Mouse (Mus musculus): ENCODE measurements around the gene Defa21. TPM values are rescaled to one million over a fixed set of nuclear protein-coding genes. Genes with fewer than 3 reads are reported as not detected.
"Not testable (repeated sequence)": the region's sequence is repeated elsewhere in the genome, so short reads cannot be mapped to it uniquely, and the experiment has no call there.

The Defa21 gene
- polyA plus RNA-seq, 1 experiment = not detected

- Histone ChIP-seq H3K27me3 (ENCODE audit: control insufficient read depth, insufficient read depth, insufficient read length) (no peaks in the 10 kb centered on the region), H3K36me3 (ENCODE audit: control insufficient read depth, insufficient read depth) (no peaks in the 10 kb centered on the region), H3ac (ENCODE audit: control insufficient read depth, insufficient read length, low read depth) (no peak overlapping the region), H3K79me3 (ENCODE audit: low read depth) (no peaks in the 10 kb centered on the region), H3K79me2 (ENCODE audit: control insufficient read depth, insufficient read depth) (no peaks in the 10 kb centered on the region), H3K4me3 (ENCODE audit: insufficient read depth, poor library complexity, severe bottlenecking) (no peak overlapping the region)
- no peak for TF ChIP-seq MAX (IDR thresholded peaks at IDR 0.05)
- TF ChIP-seq FOSL1 (IDR thresholded peaks at IDR 0.05; ENCODE audit: insufficient read depth, low read length, poor library complexity, severe bottlenecking) = no peak
- TF ChIP-seq MYOD1 (IDR thresholded peaks at IDR 0.05; ENCODE audit: control insufficient read depth, insufficient read length, low read depth) = no peak
- no peak for TF ChIP-seq USF1 (IDR thresholded peaks at IDR 0.05; ENCODE audit: low read depth)
- no peak for TF ChIP-seq CEBPB (IDR thresholded peaks at IDR 0.05; ENCODE audit: low read depth)
- no peak for TF ChIP-seq MYOG (IDR thresholded peaks at IDR 0.05; ENCODE audit: control insufficient read depth, extremely low read depth, insufficient read length)
- no peak for TF ChIP-seq CTCF (IDR thresholded peaks at IDR 0.05; ENCODE audit: control insufficient read depth, insufficient read depth, insufficient read length)
Observed at GRCm38 (mm10) chr8:21006801-21007200, 18.5 kb upstream of the Defa21 start.

GRCm38 (mm10) chr8:21008578-21008977, 16.8 kb upstream of the Defa21 start:
- H3K36me3 ChIP-seq (ENCODE audit: control insufficient read depth, insufficient read depth) = not testable (repeated sequence)

GRCm38 (mm10) chr8:21010548-21010947, 14.8 kb upstream of the Defa21 start:
- H3K4me3 ChIP-seq (ENCODE audit: insufficient read depth, poor library complexity, severe bottlenecking); H3K79me3 ChIP-seq (ENCODE audit: low read depth); H3ac ChIP-seq (ENCODE audit: control insufficient read depth, insufficient read length, low read depth); H3K36me3 ChIP-seq (ENCODE audit: control insufficient read depth, insufficient read depth); H3K79me2 ChIP-seq (ENCODE audit: control insufficient read depth, insufficient read depth); H3K27me3 ChIP-seq (ENCODE audit: control insufficient read depth, insufficient read depth, insufficient read length): not testable (repeated sequence)

More at GRCm38 (mm10) chr8:21008578-21008977, 16.8 kb upstream of the Defa21 start:
- H3K79me3 ChIP-seq (ENCODE audit: low read depth); H3K79me2 ChIP-seq (ENCODE audit: control insufficient read depth, insufficient read depth); H3K27me3 ChIP-seq (ENCODE audit: control insufficient read depth, insufficient read depth, insufficient read length); H3ac ChIP-seq (ENCODE audit: control insufficient read depth, insufficient read length, low read depth); H3K4me3 ChIP-seq (ENCODE audit: insufficient read depth, poor library complexity, severe bottlenecking): not testable (repeated sequence)

GRCm38 (mm10) chr8:21054747-21055146, 29.4 kb downstream of the Defa21 start, which contains the start of gene Defa23:
Gene Defa23 (plus strand): TSS chr8:21055047.
- H3ac ChIP-seq (ENCODE audit: control insufficient read depth, insufficient read length, low read depth); H3K4me3 ChIP-seq (ENCODE audit: insufficient read depth, poor library complexity, severe bottlenecking); H3K79me2 ChIP-seq (ENCODE audit: control insufficient read depth, insufficient read depth); H3K79me3 ChIP-seq (ENCODE audit: low read depth); H3K36me3 ChIP-seq (ENCODE audit: control insufficient read depth, insufficient read depth); H3K27me3 ChIP-seq (ENCODE audit: control insufficient read depth, insufficient read depth, insufficient read length): not testable (repeated sequence)

GRCm38 (mm10) chr8:21064738-21065137, 39.4 kb downstream of the Defa21 start, which contains the start of gene Defa35:
Gene Defa35 (plus strand): TSS chr8:21065038.
- H3K79me3 ChIP-seq (ENCODE audit: low read depth); H3K79me2 ChIP-seq (ENCODE audit: control insufficient read depth, insufficient read depth); H3K36me3 ChIP-seq (ENCODE audit: control insufficient read depth, insufficient read depth); H3ac ChIP-seq (ENCODE audit: control insufficient read depth, insufficient read length, low read depth); H3K4me3 ChIP-seq (ENCODE audit: insufficient read depth, poor library complexity, severe bottlenecking); H3K27me3 ChIP-seq (ENCODE audit: control insufficient read depth, insufficient read depth, insufficient read length): not testable (repeated sequence)

Other genes starting within 250 kb of the Defa21 start
- gene Defb33, start 132.9 kb upstream of the Defa21 start, polyA plus RNA-seq (2012; fragmentation: generic; extraction: Trizol) = not detected
- not detected for gene Gm15056, start 122.9 kb upstream of the Defa21 start, polyA plus RNA-seq (2012; fragmentation: generic; extraction: Trizol)
- not detected for gene Gm6040, start 103.5 kb upstream of the Defa21 start, polyA plus RNA-seq (2012; fragmentation: generic; extraction: Trizol)
- gene AY761185, start 80.8 kb upstream of the Defa21 start, polyA plus RNA-seq (2012; fragmentation: generic; extraction: Trizol) = not detected
- gene Defa23, start 29.5 kb downstream of the Defa21 start, polyA plus RNA-seq (2012; fragmentation: generic; extraction: Trizol) = not detected
- not detected for gene Defa35, start 39.5 kb downstream of the Defa21 start, polyA plus RNA-seq (2012; fragmentation: generic; extraction: Trizol)
- not detected for gene Defa25, start 58.9 kb downstream of the Defa21 start, polyA plus RNA-seq (2012; fragmentation: generic; extraction: Trizol)
- not detected for gene Gm14851, start 70.5 kb downstream of the Defa21 start, polyA plus RNA-seq (2012; fragmentation: generic; extraction: Trizol)
- gene Defa30, start 109.1 kb downstream of the Defa21 start, polyA plus RNA-seq (2012; fragmentation: generic; extraction: Trizol) = not detected
- gene Defa22, start 136.7 kb downstream of the Defa21 start, polyA plus RNA-seq (2012; fragmentation: generic; extraction: Trizol) = not detected
- gene Defa31, start 166.1 kb downstream of the Defa21 start, polyA plus RNA-seq (2012; fragmentation: generic; extraction: Trizol) = not detected
- gene Gm15293, start 176.0 kb downstream of the Defa21 start, polyA plus RNA-seq (2012; fragmentation: generic; extraction: Trizol) = not detected
- gene Gm15292, start 224.2 kb downstream of the Defa21 start, polyA plus RNA-seq (2012; fragmentation: generic; extraction: Trizol) = not detected

All from C2C12 (cell line).